Mouse (Mus musculus) megakaryocyte, embryonic 14.5 days (primary cell): Measurements from ENCODE around the gene Coq10a.

Experiments used
- FLI1 ChIP-seq: IDR thresholded peaks from 2 replicates; pipeline ENCODE4 v1.6.1; 2012; ENCODE audit warnings: low read length, inconsistent platforms, mixed read lengths
- GATA1 ChIP-seq: IDR thresholded peaks from 3 replicates; pipeline ENCODE4 v1.6.1; 2012; ENCODE audit warnings: mixed read lengths, low read length, inconsistent platforms, borderline replicate concordance

DNA sequence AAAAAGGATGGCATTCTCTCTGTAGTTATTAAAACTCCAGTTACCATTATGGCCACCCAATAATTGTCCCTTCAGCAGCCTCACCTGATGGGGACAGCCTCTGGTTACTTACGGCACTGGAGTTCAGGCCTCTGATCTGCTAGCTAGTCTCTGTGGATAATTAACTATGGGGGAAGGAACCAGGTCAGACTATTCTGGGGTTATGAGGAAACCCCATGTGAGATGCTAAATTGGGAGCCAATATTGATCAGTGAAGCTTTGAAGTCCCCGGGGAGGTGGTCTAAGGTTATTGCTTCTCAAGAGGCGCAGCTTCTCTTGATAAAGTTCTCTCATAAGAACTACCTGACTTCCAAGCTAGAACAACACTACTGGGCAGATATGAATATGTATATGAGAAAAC lies 32.6 kb downstream of the Coq10a start:
- TF ChIP-seq GATA1 = no peak
- no peak for TF ChIP-seq FLI1
